Mouse (Mus musculus) bone marrow macrophage, adult 2 months (primary cell): ENCODE data around the gene Rexo5. TPM values are rescaled to one million over a fixed set of nuclear protein-coding genes. Genes with fewer than 3 reads are reported as not detected.

Experiments used
- H3K27ac ChIP-seq: 2 replicates; pipeline ENCODE4 v1.5.1; 2012; ENCODE audit warnings: low read depth, low read length; ENCODE audit not compliant: insufficient read depth
- H3K4me1 ChIP-seq: 2 replicates; pipeline ENCODE4 v1.6.1; 2012; ENCODE audit warnings: low read length; ENCODE audit not compliant: control insufficient read depth, insufficient read depth
- H3K4me3 ChIP-seq: 2 replicates; pipeline ENCODE4 v1.5.1; 2012; ENCODE audit warnings: mild to moderate bottlenecking, low read length, moderate library complexity; ENCODE audit not compliant: insufficient read depth
- CTCF ChIP-seq: IDR thresholded peaks from 2 replicates; pipeline ENCODE4 v1.5.1; 2012; ENCODE audit warnings: low read depth, mild to moderate bottlenecking, low read length, moderate library complexity
- POLR2A ChIP-seq: IDR thresholded peaks from 2 replicates; pipeline ENCODE4 v1.6.1; 2012; ENCODE audit warnings: mild to moderate bottlenecking, low read depth, low read length, borderline replicate concordance
- polyA plus RNA-seq: library from polyadenylated mRNA; stranded (reverse); fragments of >200 nt; gene quantifications from 2 replicates; pipeline ENCODE4 v1.2.4, GENCODE M21; 2012; ENCODE audit not compliant: missing spikeins, insufficient read depth, insufficient read length

Rexo5 gene
- polyA plus RNA-seq, 1 experiment = 27.5 TPM

- Histone ChIP-seq H3K4me1 (peaks cover 19% of the 10 kb centered on the region), H3K4me3 (no peak overlapping the region), H3K27ac (no peak overlapping the region)
- TF ChIP-seq POLR2A = no peak
- peak; percentile 48; the same call in 1 of the 2 replicates for TF ChIP-seq CTCF
Observed at GRCm38 (mm10) chr7:119859476-119859875, 65.7 kb downstream of the Rexo5 start.

GRCm38 (mm10) chr7:119860116-119860515, 66.3 kb downstream of the Rexo5 start:
- H3K4me3 ChIP-seq = no peak overlapping the region
- H3K27ac ChIP-seq = no peak overlapping the region
- no peak for TF ChIP-seq CTCF
- peaks cover 22% of the 10 kb centered on the region for H3K4me1 ChIP-seq

- Histone ChIP-seq H3K4me3 (no peak overlapping the region), H3K27ac (no peak overlapping the region), H3K4me1 (peaks cover 26% of the 10 kb centered on the region)
- TF ChIP-seq POLR2A (no peak), CTCF (no peak)
Observed at GRCm38 (mm10) chr7:119860554-119860953, 66.7 kb downstream of the Rexo5 start.

- Histone ChIP-seq H3K4me1 (peaks cover 26% of the 10 kb centered on the region), H3K27ac (peak overlapping the region; percentile 86), H3K4me3 (no peak overlapping the region)
- TF ChIP-seq CTCF (no peak), POLR2A (no peak)
Observed at GRCm38 (mm10) chr7:119860971-119861334, 67.1 kb downstream of the Rexo5 start.

GRCm38 (mm10) chr7:119861335-119862091, 67.7 kb downstream of the Rexo5 start:
- Histone ChIP-seq H3K4me3 (no peak overlapping the region), H3K4me1 (peaks cover 26% of the 10 kb centered on the region), H3K27ac (peak overlapping the region; percentile 86)
- no peak for TF ChIP-seq POLR2A

- Histone ChIP-seq H3K27ac (peak overlapping the region; percentile 86), H3K4me1 (peaks cover 27% of the 10 kb centered on the region), H3K4me3 (no peak overlapping the region)
- TF ChIP-seq CTCF (no peak), POLR2A (no peak)
Observed at GRCm38 (mm10) chr7:119862167-119862566, 68.4 kb downstream of the Rexo5 start.

- H3K4me1 ChIP-seq = peaks cover 42% of the 10 kb centered on the region
- TF ChIP-seq POLR2A (no peak), CTCF (no peak)
- no peak overlapping the region for H3K4me3 ChIP-seq
- no peak overlapping the region for H3K27ac ChIP-seq
Observed at GRCm38 (mm10) chr7:119864500-119864899, 70.7 kb downstream of the Rexo5 start.

GRCm38 (mm10) chr7:119866136-119866535, 72.3 kb downstream of the Rexo5 start:
- Histone ChIP-seq H3K4me3 (no peak overlapping the region), H3K4me1 (peaks cover 34% of the 10 kb centered on the region), H3K27ac (no peak overlapping the region)
- TF ChIP-seq POLR2A (no peak), CTCF (no peak)

GRCm38 (mm10) chr7:119872204-119872603, 78.4 kb downstream of the Rexo5 start:
- Histone ChIP-seq H3K4me3 (no peak overlapping the region), H3K27ac (no peak overlapping the region), H3K4me1 (peaks cover 28% of the 10 kb centered on the region)
- TF ChIP-seq POLR2A = no peak
- TF ChIP-seq CTCF = no peak

- no peak overlapping the region for H3K4me3 ChIP-seq
- peaks cover 24% of the 10 kb centered on the region for H3K4me1 ChIP-seq
- no peak for TF ChIP-seq CTCF
- TF ChIP-seq POLR2A = no peak
- no peak overlapping the region for H3K27ac ChIP-seq
Observed at GRCm38 (mm10) chr7:119873050-119873449, 79.2 kb downstream of the Rexo5 start.
